Mouse (Mus musculus) megakaryocyte, embryonic 14.5 days (primary cell): Measurements from ENCODE around the gene Fancd2.

ENCODE experiments used
- FLI1 ChIP-seq: IDR thresholded peaks from 2 replicates; pipeline ENCODE4 v1.6.1; 2012; ENCODE audit warnings: low read length, inconsistent platforms, mixed read lengths
- GATA1 ChIP-seq: IDR thresholded peaks from 3 replicates; pipeline ENCODE4 v1.6.1; 2012; ENCODE audit warnings: mixed read lengths, low read length, inconsistent platforms, borderline replicate concordance

GRCm38 (mm10) chr6:113614997-113615396, 83.5 kb downstream of the Fancd2 start:
- TF ChIP-seq GATA1 (no peak), FLI1 (no peak)
